Mouse (Mus musculus) stomach, embryonic 16.5 days (tissue): Measurements from ENCODE around the gene Dbh. TPM values are rescaled to one million over a fixed set of nuclear protein-coding genes. Genes with fewer than 3 reads are reported as not detected.

ENCODE experiments used
- ATAC-seq: fragments of 200-750 bp; cut with Nextera tagmentation; 2 replicates; pipeline ENCODE4 v1.8.0; 2017; ENCODE audit warnings: moderate number of reproducible peaks, moderate TSS enrichment; ENCODE audit not compliant: insufficient read depth, low FRiP score
- H3K27ac ChIP-seq: fragments of 300-500 bp; sonication (generic); 2 replicates; pipeline ENCODE4 v1.5.1; 2014; ENCODE audit warnings: low read length
- H3K27me3 ChIP-seq: fragments of 300-500 bp; sonication (generic); 2 replicates; pipeline ENCODE4 v1.6.1; 2014; ENCODE audit warnings: low read length, control low read depth, mixed read lengths; ENCODE audit not compliant: control insufficient read depth, insufficient read depth
- H3K36me3 ChIP-seq: fragments of 300-500 bp; sonication (generic); 2 replicates; pipeline ENCODE4 v1.6.1; 2014; ENCODE audit warnings: low read length; ENCODE audit not compliant: control insufficient read depth, insufficient read depth
- H3K4me1 ChIP-seq: fragments of 300-500 bp; sonication (generic); 2 replicates; pipeline ENCODE4 v1.6.1; 2014; ENCODE audit warnings: low read length, control low read depth, mixed read lengths; ENCODE audit not compliant: control insufficient read depth, insufficient read depth
- H3K4me2 ChIP-seq: fragments of 300-500 bp; sonication (generic); 2 replicates; pipeline ENCODE4 v1.6.1; 2014; ENCODE audit warnings: low read depth, low read length, mixed read lengths
- H3K4me3 ChIP-seq: fragments of 300-500 bp; sonication (generic); replicated peaks from 2 replicates; pipeline ENCODE4 v1.5.1; 2014; ENCODE audit warnings: mild to moderate bottlenecking, low read length
- H3K9ac ChIP-seq: fragments of 300-500 bp; sonication (generic); 2 replicates; pipeline ENCODE4 v1.6.1; 2014; ENCODE audit warnings: low read length
- H3K9me3 ChIP-seq: fragments of 300-500 bp; sonication (generic); replicated peaks from 2 replicates; pipeline ENCODE4 v1.6.1; 2016; ENCODE audit warnings: low read length, control low read depth; ENCODE audit not compliant: control insufficient read depth
- WGBS: fragments of 180-500 bp; shearing (Covaris S2); extraction: QIAGEN DNeasy Blood & Tissue Kit; methylation state at CpG from one replicate; pipeline ENCODE4 v1.1.7; 2014; 5-methylcytosine and 5-hydroxymethylcytosine counted together
- polyA plus RNA-seq: library from polyadenylated mRNA; unstranded; fragments of >200 nt; fragmentation: Nextera tagmentation; extraction: Ambion mirVana; gene quantifications from 2 replicates; pipeline ENCODE4 v1.2.1, GENCODE M21; 2015

Gene Dbh
- 0.25 and 0.76 TPM in 2 replicates for polyA plus RNA-seq

DNA sequence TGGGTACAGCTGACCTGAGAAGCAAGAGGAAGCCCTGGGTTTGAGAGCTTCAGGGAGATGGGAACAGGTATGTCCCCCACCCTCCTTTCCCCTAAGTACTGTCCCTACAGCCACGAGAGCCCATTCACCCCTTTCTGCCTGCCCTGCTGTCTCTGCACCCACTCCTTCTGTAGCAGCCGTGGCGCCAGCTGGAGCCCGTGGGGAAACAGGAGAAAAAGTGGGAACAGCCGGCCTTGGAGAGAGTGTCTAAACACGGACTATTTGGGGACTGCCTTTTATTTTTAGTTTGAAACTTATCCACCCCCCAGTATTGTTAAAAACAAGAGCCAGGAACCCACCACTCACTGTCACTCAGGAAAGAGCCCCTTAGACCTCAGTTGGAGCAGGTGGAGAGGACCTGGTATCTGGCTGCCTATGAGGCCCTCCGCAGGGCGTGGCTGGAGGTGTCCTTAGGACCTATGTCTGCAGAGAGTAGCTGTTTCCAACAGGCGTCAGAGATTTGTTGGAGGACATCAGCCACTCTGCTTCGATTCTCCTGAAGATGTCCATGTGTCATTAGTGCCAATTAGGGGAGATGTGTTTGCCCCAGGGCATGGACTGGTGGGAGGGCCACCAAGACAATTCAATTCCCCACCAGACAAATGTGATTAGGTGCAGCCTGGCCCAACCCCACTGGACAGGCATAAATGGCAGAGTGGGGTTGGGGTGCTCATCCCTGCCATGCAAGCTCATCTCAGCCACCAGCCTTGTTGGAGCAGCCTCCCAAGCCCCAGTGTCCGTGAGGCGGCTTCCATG lies at the start of gene Dbh:
Gene Dbh, plus strand, starts transcription at position 438 of the 795 bp plus-strand sequence.
- H3K27ac ChIP-seq, result no peak within 1 kb of the TSS

DNA sequence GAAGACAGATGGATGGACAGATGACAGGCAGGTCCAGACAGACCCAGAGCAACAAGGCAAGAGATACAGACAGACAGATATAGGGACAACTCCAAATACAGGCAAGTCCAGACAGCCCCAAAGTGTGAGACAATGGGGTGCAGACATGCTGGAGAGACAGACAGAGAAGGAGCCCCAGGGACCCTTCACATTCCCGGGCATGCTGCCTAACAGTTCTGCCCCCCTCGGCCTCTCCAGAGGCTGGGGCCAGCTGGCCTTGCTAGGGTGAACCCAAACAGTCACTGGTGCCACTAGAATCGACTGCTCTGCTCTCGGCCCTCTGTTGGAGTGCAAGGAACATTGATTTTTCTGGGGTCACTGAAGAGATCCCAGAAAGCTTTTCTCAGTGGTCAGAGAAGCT lies 46.6 kb upstream of the Dbh start:
- no peaks in the 10 kb centered on the region for H3K27me3 ChIP-seq
- no peaks in the 10 kb centered on the region for H3K9me3 ChIP-seq
- no peak for ATAC-seq
- WGBS, result 46% methylated on average over 4 of the region's 4 CpGs
- H3K36me3 ChIP-seq, result no peaks in the 10 kb centered on the region
- H3K4me2 ChIP-seq, result no peak overlapping the region
- H3K4me3 ChIP-seq, result no peak overlapping the region
- no peak overlapping the region for H3K9ac ChIP-seq
- H3K4me1 ChIP-seq, result peaks cover 15% of the 10 kb centered on the region; the same call in 1 of the 2 replicates
- no peak overlapping the region for H3K27ac ChIP-seq

More for the DNA sequence above, at the start of gene Dbh:
- no peak for ATAC-seq
- peaks cover 12% of the 10 kb centered on the region for H3K4me1 ChIP-seq
- H3K27me3 ChIP-seq, result no peaks in the 10 kb centered on the region
- H3K9me3 ChIP-seq, result no peaks in the 10 kb centered on the region
- H3K4me2 ChIP-seq, result no peak within 1 kb of the TSS
- no peak within 1 kb of the TSS for H3K4me3 ChIP-seq
- H3K36me3 ChIP-seq, result no peaks in the 10 kb centered on the region
- no peak within 1 kb of the TSS for H3K9ac ChIP-seq
- WGBS, result 81% methylated on average over 12 of the region's 12 CpGs

DNA sequence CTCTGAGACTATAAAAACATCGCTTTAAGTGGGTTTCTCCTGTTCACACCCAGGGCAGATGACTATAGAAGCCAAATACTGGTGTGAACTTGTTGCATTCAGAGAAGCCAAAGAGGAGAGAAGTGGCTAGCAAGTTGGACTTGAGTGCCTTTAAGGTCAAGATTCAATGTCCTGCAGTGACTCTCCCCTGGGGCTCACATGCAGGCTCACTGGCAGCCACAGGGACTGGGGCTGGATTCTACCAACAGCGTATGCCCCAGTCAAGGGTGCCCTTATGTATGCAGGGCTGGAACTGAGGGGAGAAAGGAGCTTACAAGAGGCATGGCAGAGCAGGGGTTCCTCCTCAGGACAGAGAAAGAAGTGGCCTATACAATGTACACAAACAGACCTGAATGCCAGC lies 45.3 kb upstream of the Dbh start:
- no peak for ATAC-seq
- 85% methylated on average over 2 of the region's 2 CpGs for whole genome bisulfite sequencing

DNA sequence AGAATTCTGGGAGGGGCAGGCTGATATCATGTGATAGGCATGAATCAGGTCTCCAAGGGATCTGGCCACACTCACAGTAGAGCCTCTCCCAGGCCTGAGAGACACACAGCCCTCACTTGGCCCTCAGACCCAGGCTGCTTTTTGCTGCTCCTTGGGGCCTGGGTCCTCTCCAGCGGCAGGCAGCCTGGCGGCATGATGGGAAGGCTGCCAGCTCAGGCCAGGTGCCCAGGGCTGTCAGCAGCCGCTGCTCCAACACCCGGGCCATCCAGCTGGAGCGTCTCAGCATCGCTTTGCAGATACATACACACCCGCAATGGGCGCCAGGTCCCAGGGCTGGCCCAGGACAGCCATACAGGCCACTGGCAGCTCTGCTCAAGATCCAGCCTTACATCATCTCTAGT lies 44.8 kb upstream of the Dbh start:
- no peak for ATAC-seq

More for the DNA sequence above, 45.3 kb upstream of the Dbh start:
- Histone ChIP-seq H3K9ac (no peak overlapping the region), H3K27ac (no peak overlapping the region), H3K4me3 (no peak overlapping the region), H3K27me3 (no peaks in the 10 kb centered on the region), H3K4me1 (peaks cover 15% of the 10 kb centered on the region; the same call in 1 of the 2 replicates), H3K9me3 (no peaks in the 10 kb centered on the region), H3K36me3 (no peaks in the 10 kb centered on the region), H3K4me2 (no peak overlapping the region)

DNA sequence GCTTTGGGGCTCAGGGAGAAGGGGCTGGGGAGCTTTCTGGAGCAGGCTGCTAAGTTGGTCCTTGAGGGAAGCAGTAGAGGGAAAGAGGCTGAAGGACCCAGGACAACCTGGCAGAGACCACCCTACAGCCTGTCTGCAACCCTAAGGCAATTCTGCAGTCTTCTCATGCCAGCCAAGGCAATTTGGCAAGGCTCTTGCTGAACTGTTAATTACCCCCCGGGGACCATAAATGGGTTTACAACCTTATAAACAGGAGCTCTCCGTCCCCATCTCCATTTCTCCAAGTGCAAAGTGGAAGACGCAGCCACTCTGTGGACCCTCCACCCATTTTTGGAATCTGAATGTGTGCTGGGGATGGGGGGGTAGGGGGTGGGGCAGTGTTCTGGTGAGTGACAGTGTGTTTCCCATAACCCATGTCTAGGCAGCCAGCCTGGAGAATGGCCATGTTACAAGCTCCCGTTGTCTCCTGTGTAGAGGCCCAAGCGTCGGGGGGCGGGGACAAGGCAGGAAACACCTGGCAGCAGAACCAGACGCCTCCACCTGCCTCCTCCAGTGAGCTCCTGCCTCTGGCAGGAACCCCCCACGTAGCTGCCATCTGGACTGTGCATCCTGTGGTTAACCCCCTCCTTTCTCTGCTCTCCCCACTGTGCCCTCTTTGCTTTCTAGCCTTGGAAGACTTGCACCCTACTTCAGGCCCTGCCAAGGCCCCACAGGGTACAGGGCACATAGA lies 43.2 kb upstream of the Dbh start:
- H3K9me3 ChIP-seq, result no peaks in the 10 kb centered on the region
- H3K27ac ChIP-seq, result no peak overlapping the region
- no peaks in the 10 kb centered on the region for H3K36me3 ChIP-seq
- H3K9ac ChIP-seq, result no peak overlapping the region
- no peak overlapping the region for H3K4me2 ChIP-seq
- peak; percentile 19; the same call in 1 of the 2 replicates for ATAC-seq
- no peak overlapping the region for H3K4me3 ChIP-seq
- H3K4me1 ChIP-seq, result peaks cover 15% of the 10 kb centered on the region; the same call in 1 of the 2 replicates
- WGBS, result 20% methylated on average over 9 of the region's 9 CpGs
- no peaks in the 10 kb centered on the region for H3K27me3 ChIP-seq

More for the DNA sequence above, 44.8 kb upstream of the Dbh start:
- H3K27ac ChIP-seq, result no peak overlapping the region
- no peaks in the 10 kb centered on the region for H3K36me3 ChIP-seq
- H3K4me2 ChIP-seq, result no peak overlapping the region
- no peaks in the 10 kb centered on the region for H3K27me3 ChIP-seq
- H3K9ac ChIP-seq, result no peak overlapping the region
- H3K4me1 ChIP-seq, result peaks cover 15% of the 10 kb centered on the region; the same call in 1 of the 2 replicates
- H3K4me3 ChIP-seq, result no peak overlapping the region
- 56% methylated on average over 8 of the region's 8 CpGs for WGBS
- no peaks in the 10 kb centered on the region for H3K9me3 ChIP-seq

- Histone ChIP-seq H3K4me2 (no peak overlapping the region), H3K27me3 (no peaks in the 10 kb centered on the region)
Measured at GRCm38 (mm10) chr2:27122578-27122977, 42.5 kb upstream of the Dbh start.

GRCm38 (mm10) chr2:27123121-27123520 lies 41.9 kb upstream of the Dbh start:
- no peaks in the 10 kb centered on the region; the same call in 1 of the 2 replicates for H3K27me3 ChIP-seq
- no peaks in the 10 kb centered on the region for H3K9me3 ChIP-seq
- H3K4me3 ChIP-seq, result no peak overlapping the region
- ATAC-seq, result no peak
- H3K4me2 ChIP-seq, result no peak overlapping the region
- H3K9ac ChIP-seq, result no peak overlapping the region
- WGBS, result 91% methylated on average over 4 of the region's 4 CpGs
- peaks cover 15% of the 10 kb centered on the region; the same call in 1 of the 2 replicates for H3K4me1 ChIP-seq
- H3K36me3 ChIP-seq, result no peaks in the 10 kb centered on the region
- no peak overlapping the region for H3K27ac ChIP-seq

More at GRCm38 (mm10) chr2:27122578-27122977, 42.5 kb upstream of the Dbh start:
- WGBS, result 57% methylated on average over 9 of the region's 9 CpGs
- no peaks in the 10 kb centered on the region for H3K36me3 ChIP-seq
- no peak overlapping the region for H3K4me3 ChIP-seq
- H3K27ac ChIP-seq, result no peak overlapping the region
- H3K9ac ChIP-seq, result no peak overlapping the region
- no peaks in the 10 kb centered on the region for H3K9me3 ChIP-seq
- peaks cover 15% of the 10 kb centered on the region; the same call in 1 of the 2 replicates for H3K4me1 ChIP-seq
- ATAC-seq, result no peak

DNA sequence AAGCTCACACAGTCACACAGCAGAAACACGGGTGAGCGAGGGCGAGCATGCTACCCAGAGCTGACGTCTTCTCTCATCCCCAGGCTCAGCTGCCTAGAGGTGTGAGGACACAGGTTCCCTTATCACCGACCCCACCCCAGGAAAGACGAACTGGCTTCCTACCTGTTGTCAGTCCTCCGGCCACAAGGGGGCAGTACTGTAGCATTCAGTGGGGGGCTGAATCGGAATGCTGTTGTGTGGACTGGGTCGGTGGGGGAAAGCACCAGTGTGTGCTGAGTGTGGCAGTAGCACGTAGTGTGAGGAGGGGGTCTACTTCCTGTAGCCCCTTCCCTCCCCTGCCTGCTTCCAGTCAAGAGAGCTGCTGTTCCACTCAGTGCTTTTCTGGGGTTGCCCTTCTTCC lies 39.1 kb upstream of the Dbh start:
- Histone ChIP-seq H3K36me3 (no peaks in the 10 kb centered on the region), H3K9ac (no peak overlapping the region), H3K4me3 (no peak overlapping the region), H3K4me2 (no peak overlapping the region), H3K9me3 (no peaks in the 10 kb centered on the region), H3K27me3 (no peaks in the 10 kb centered on the region; the same call in 1 of the 2 replicates), H3K4me1 (peaks cover 11% of the 10 kb centered on the region; the same call in 1 of the 2 replicates), H3K27ac (no peak overlapping the region)
- 29% methylated on average over 10 of the region's 10 CpGs for WGBS
- ATAC-seq, result no peak

DNA sequence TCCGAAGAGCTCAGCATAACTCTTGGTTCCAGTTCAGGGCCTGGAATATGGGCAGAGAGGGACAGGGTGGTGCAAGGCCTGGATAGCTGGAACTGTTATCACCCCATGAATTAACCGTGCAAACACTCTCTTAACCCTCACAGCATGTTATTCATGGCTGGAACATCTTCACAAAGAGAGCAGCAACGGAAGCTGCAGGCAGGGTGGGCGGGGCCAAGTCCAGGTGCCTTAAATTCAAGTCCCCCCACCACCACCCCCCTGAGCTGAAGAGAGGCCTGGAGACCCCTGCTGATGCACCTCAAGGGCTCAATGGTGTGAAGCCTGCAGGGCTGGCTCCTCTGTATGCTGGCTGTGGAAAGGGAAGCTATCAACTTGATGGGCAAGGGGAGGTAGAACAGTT lies 38.5 kb upstream of the Dbh start:
- H3K9me3 ChIP-seq, result no peaks in the 10 kb centered on the region
- no peaks in the 10 kb centered on the region; the same call in 1 of the 2 replicates for H3K27me3 ChIP-seq
- no peaks in the 10 kb centered on the region for H3K36me3 ChIP-seq
- H3K9ac ChIP-seq, result no peak overlapping the region
- no peak overlapping the region for H3K27ac ChIP-seq
- WGBS, result 61% methylated on average over 4 of the region's 4 CpGs
- H3K4me2 ChIP-seq, result no peak overlapping the region
- H3K4me1 ChIP-seq, result peaks cover 8% of the 10 kb centered on the region; the same call in 1 of the 2 replicates
- H3K4me3 ChIP-seq, result no peak overlapping the region
- ATAC-seq, result no peak
